Mouse (Mus musculus) cerebellum, adult 11-12 months (tissue): Measurements from ENCODE around the gene Cnot2.

Source experiments
- DNase-seq: peaks from one replicate; pipeline ENCODE4 v3.0.0; 2022

The Cnot2 gene

GRCm38 (mm10) chr10:116475725-116476124 lies 105.6 kb downstream of the Cnot2 start:
- no peak for DNase-seq

GRCm38 (mm10) chr10:116473759-116474549 lies 107.4 kb downstream of the Cnot2 start, which contains the start of gene Kcnmb4:
Gene Kcnmb4 (minus strand): TSS chr10:116473878.
- DNase-seq: peak; percentile 79

DNA sequence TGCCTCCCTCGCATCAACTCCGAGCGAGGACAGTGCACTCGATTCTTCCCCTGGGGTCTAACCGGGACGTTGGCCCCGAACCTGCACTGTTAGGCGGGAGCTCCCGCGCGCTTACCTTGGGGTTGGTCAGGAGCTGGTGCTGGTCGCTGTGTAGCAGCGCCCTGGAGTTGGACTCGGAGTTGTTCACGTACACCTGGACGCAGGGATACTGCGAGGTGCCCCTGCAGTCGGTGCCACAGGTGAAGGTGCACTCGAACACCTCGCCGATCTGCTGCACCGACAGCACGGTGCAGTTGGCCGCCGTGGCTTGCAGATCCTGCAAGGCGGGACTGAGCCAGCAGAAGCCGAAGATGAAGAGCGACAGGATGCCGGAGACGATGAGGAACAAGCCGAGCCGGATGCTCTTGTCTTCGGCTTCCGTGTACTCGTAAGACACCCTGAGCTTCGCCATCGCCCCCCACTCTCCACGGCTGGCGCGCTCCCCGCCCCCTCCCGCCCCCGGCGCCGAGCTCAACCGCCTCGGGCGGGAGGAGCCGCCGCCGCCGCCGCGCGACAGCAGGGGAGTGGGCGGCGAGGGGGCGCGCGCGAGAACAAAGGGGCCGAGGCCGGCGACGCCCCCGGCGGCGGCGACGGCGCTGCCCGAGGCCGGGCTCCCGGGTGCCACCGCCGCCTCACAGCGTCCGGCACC lies 108.1 kb downstream of the Cnot2 start:
- peak; percentile 68 for DNase-seq

- no peak for DNase-seq
Observed at GRCm38 (mm10) chr10:116472579-116472978, 108.7 kb downstream of the Cnot2 start.

DNA sequence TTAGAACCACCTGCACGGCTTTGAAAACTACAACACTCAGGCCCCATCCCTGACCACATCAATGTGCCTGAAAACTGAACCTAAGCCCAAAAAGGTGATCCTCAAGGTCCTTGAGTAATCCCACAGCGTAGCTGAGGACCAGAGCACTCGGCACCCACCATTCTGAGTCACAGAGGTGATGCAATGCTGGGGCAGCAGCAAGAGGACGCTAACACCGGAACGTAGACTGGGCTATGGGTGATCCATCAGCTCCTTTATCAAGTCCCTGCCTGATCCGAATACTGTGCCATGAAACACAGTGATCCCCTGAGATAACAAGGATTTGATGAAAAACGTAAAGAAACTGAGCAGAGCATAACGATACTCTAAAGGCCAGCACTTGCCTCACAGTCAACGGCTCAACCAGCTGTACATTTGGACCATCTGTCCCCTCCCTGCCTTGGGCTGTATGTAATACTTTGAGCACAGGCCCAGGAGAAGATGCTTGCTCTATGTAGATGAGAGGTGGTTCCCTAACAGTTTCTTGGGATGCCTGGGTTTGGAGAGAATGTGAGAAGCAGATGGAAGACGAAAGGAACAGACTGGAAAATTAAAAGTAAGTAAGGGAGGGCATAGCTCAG lies 110.9 kb downstream of the Cnot2 start:
- no peak for DNase-seq

DNA sequence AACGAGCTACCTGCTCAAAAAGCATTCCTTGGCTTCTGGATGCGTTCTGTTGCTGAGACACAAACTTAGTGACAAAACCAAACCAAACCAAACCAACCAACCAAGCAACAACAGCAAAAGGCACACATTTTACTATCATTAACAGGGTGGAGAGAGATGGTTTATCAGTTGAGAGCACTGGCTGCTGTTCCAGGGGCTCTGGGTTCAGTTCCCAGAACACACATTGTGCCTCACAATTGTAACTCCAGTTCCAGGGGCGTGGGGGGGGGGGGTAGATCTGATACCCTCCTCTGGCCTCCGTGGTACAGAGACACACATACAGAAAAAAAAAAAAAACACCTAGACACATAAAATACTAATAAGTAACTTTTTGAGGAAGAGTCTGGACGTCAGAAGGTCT lies 113.2 kb downstream of the Cnot2 start:
- no peak for DNase-seq

GRCm38 (mm10) chr10:116463753-116464345 lies 117.5 kb downstream of the Cnot2 start:
- DNase-seq: no peak

GRCm38 (mm10) chr10:116461443-116461842 lies 119.9 kb downstream of the Cnot2 start:
- no peak for DNase-seq

- DNase-seq: no peak
Observed at GRCm38 (mm10) chr10:116458786-116459185, 122.5 kb downstream of the Cnot2 start.

DNA sequence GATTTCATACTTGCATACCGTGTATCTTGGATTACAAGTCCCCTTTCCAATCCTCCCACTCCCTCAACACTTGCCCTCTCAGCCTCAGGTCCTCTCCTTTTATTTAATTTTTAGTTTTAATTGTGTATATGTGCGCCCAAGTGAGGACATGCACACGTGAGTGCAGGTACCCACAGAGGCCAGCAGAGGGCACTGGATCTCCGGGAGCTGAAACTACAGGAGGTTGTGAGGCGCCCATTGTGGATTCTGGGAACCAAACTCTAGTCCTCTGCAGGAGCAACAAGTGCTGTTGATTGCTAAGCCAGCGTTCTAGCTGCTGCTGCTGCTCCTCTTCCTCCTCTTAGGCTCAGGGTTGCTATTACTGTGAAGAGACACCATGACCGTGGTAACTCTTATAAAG lies 128.5 kb downstream of the Cnot2 start:
- no peak for DNase-seq

DNA sequence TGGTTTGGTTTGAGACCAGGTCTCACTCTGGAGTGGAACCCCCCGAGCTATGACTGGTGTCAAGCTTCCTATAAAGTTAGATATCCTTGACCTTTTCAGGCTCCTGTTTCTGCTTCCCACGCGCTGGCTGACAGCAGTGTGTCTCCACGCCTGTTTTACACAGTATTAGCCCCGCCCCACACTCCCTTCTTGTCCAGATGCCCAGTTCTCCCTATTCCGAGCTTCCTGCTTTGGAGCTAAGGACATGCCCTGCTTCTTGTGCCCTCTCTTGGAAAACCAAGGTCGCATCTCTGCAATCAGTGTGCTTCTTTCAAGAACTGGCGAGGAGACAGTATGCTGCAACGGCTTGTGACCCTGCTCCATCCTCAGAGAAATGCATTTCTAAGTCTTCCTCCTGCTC lies 130.7 kb downstream of the Cnot2 start:
- no peak for DNase-seq

GRCm38 (mm10) chr10:116448166-116448565 lies 133.1 kb downstream of the Cnot2 start:
- no peak for DNase-seq

DNA sequence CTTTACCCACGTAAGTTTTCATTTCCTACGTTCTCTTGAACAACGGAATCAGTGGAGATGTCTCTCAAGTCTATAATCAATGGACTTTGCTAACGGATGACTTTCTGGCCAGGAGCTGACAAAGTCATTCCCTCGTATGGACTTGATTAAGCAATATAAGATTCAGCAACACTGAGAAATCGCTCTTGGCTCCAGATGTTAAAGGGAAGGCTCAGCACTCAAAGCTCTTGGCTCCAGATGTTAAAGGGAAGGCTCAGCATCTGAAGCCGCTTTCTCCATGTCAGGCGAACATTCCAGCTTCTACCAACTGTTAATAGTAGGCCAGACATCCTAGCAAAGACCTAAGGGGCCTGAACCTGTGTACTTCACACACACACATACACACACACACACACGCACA lies 134.1 kb downstream of the Cnot2 start:
- DNase-seq: no peak

DNA sequence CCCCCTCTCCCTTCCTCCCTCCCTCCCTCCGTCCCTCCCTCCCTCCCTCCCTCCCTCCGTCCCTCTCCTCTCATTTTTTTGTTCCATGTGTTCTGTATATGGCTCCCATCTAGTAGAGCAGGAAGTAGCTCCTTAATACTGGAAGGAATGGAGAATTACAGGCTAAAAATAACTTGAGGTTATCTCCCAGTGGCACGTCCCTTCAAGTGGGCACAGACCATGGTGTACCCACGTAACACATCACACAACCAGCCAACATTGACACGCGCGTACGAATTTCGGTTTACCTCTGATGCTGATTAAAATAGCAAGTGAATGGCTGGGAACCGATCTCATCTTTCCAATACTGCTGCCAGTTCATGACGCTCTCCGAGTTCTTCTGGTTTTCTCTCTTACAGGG lies 135.3 kb downstream of the Cnot2 start:
- DNase-seq: no peak

- DNase-seq: no peak
Observed at GRCm38 (mm10) chr10:116444826-116445225, 136.5 kb downstream of the Cnot2 start.

- no peak for DNase-seq
Observed at GRCm38 (mm10) chr10:116444371-116444770, 136.9 kb downstream of the Cnot2 start.

DNA sequence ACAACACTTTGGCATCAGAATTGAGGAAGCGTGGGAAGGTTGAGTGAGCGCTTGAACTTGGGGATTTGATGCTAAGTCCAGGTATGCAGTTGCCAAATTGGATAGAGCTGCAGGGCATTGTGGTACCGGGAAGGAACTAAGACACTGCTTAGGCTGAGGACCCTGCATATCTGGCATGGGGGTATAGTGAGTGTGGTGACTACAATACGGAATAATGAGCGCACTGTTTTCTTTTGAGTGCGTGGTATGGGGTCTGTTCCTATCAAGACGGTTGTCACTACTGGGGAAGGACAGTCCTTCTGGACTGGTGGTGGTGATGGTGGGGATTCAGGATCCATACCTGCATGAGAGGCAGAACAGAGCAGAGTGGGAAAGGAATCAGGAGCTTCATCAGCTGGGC lies 140.4 kb downstream of the Cnot2 start:
- DNase-seq: no peak

- no peak for DNase-seq
Observed at GRCm38 (mm10) chr10:116440088-116440487, 141.2 kb downstream of the Cnot2 start.

DNA sequence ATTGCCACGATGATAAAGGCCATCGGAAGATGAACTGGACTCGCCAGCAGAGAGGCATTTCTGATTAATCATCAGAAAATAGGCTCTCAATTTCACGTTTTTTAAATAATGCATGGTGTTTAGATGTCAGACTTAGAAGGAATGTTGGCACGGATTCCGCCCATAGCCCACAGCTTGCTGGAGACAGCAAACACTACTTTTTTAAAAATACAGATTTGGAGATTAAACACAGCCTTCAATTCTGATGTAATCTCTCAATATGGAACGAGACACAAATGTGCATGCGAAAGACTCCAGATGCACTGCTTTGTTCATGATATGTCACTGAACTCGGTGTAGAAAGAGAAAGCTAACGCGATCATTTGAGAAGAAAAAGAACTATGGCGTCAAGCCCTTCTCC lies 145.9 kb downstream of the Cnot2 start:
- no peak for DNase-seq
